Mouse (Mus musculus) kidney, embryonic 15.5 days (tissue): ENCODE measurements at regions not wholly inside any gene's neighbourhood (a gene's known extent, or its start where the extent isn't known, plus 50 kb on each side); places are given as distances from the start of the nearest gene placed in this dataset.
"Not testable (repeated sequence)": the region's sequence is repeated elsewhere in the genome, so short reads cannot be mapped to it uniquely, and the experiment has no call there.

Experiments
- ATAC-seq: fragments of 200-750 bp; cut with Nextera tagmentation; replicated peaks from 2 replicates; pipeline ENCODE4 v1.8.0; 2017; ENCODE audit warnings: moderate TSS enrichment; ENCODE audit not compliant: low FRiP score
- H3K27ac ChIP-seq: fragments of 300-500 bp; sonication (generic); 2 replicates; pipeline ENCODE4 v1.5.1; 2015; ENCODE audit warnings: mild to moderate bottlenecking, inconsistent platforms
- H3K27me3 ChIP-seq: fragments of 300-500 bp; sonication (generic); 2 replicates; pipeline ENCODE4 v1.6.1; 2015; ENCODE audit warnings: inconsistent platforms
- H3K36me3 ChIP-seq: fragments of 300-500 bp; sonication (generic); 2 replicates; pipeline ENCODE4 v1.6.1; 2015; ENCODE audit warnings: inconsistent platforms
- H3K4me1 ChIP-seq: fragments of 300-500 bp; sonication (generic); 2 replicates; pipeline ENCODE4 v1.6.1; 2015; ENCODE audit warnings: inconsistent platforms
- H3K4me2 ChIP-seq: fragments of 300-500 bp; sonication (generic); 2 replicates; pipeline ENCODE4 v1.6.1; 2015; ENCODE audit warnings: moderate library complexity, mild to moderate bottlenecking, inconsistent platforms
- H3K4me3 ChIP-seq: fragments of 300-500 bp; sonication (generic); replicated peaks from 2 replicates; pipeline ENCODE4 v1.5.1; 2015; ENCODE audit warnings: mild to moderate bottlenecking, inconsistent platforms
- H3K9ac ChIP-seq: fragments of 300-500 bp; sonication (generic); 2 replicates; pipeline ENCODE4 v1.6.1; 2015; ENCODE audit warnings: mild to moderate bottlenecking, inconsistent platforms
- H3K9me3 ChIP-seq: fragments of 300-500 bp; sonication (generic); replicated peaks from 2 replicates; pipeline ENCODE4 v1.6.1; 2016; ENCODE audit warnings: inconsistent platforms
- WGBS: fragments of 180-500 bp; shearing (Covaris S2); methylation state at CpG from one replicate; pipeline ENCODE4 v1.1.7; 2015; ENCODE audit warnings: mixed read lengths; 5-methylcytosine and 5-hydroxymethylcytosine counted together

DNA sequence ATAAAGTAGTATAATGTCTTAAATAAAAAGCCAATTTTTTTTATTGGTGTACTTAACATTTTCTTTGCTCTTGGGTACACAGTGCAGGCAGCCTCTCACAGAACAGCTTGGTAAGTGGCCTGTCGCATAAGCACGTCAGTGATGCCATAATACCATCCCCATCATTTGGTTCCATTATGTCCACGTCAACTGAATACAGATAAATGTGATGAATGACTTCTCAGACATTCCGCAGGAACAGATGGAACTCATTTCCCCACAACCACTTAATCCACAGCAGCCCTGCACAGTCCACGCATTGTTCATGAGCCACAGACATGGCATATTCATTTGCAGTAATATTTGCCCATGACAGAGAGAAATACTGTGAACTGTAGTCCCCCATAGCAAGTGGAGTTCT lies 127.6 kb upstream of the Dlgap1 start:
- ATAC-seq, result no peak
- Histone ChIP-seq H3K36me3 (no peaks in the 10 kb centered on the region), H3K4me2 (no peak overlapping the region), H3K27me3 (no peaks in the 10 kb centered on the region), H3K27ac (no peak overlapping the region), H3K9ac (no peak overlapping the region), H3K9me3 (no peaks in the 10 kb centered on the region), H3K4me3 (no peak overlapping the region), H3K4me1 (no peaks in the 10 kb centered on the region)
- 56% methylated on average over 5 of the region's 5 CpGs for WGBS

DNA sequence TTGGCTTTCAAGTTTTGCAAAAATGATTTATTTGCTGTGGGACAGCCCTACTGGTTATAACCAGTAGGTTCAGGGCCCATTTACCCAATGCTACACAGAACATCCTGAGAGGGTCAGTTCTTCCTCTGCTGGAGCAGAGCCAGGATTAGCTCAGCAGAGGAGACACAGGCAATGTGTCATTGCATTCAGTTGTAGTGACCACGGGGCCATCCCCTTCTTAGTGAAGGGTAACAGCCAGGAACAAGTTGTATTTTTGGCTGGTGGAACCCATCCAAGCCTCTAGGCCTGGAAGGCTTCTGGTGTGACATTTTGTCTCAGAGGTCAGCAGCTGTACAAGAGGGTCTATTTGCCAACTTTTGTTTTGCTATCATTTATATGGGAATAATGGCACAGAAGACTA lies 120.6 kb upstream of the Dlgap1 start:
- Histone ChIP-seq H3K4me1 (no peaks in the 10 kb centered on the region), H3K4me3 (no peak overlapping the region), H3K9me3 (no peaks in the 10 kb centered on the region), H3K4me2 (no peak overlapping the region), H3K27ac (no peak overlapping the region), H3K36me3 (no peaks in the 10 kb centered on the region), H3K27me3 (no peaks in the 10 kb centered on the region), H3K9ac (no peak overlapping the region)
- no peak for ATAC-seq
- WGBS, result 35% methylated on average over 1 of the region's 1 CpGs

DNA sequence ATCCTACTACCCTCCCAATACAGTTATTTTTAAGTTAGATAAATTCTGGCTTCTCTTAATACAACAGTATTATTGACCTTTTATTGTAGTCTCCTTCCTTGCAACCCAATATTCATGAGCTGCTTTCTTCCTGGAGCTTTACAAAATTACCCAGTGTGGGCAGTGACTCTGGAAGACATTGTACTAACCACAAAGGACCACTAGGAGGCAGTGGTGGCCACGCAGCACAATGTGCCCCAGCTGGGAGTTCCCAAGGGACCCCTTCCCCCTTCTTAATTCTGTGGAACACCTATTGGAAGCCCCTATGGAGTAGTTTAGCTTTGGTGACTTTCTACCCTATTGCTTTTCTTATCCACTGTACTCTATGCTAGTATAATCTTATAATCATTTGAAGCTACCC lies 118.8 kb upstream of the Dlgap1 start:
- H3K27ac ChIP-seq, result no peak overlapping the region
- no peak for ATAC-seq

DNA sequence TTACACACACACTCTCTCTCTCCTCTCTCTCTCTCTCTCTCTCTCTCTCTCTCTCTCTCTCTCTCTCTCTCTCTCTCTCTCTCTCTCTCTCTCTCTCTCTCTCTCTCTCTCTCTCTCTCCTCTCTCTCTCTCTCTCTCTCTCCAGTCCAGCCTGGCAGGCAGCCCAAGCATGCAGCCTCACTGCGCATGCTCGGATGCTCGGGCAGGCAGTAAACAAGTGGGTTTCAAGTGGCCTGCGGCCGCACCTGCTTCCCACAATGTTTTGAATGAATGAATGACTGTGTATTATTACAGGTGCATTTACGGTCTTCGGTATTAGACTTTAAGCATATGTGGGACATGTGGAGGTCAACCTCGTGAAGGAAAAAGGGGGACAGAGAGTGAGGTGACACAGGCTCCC lies 88.9 kb upstream of the Dlgap1 start:
- H3K27me3 ChIP-seq, ATAC-seq, H3K4me1 ChIP-seq, H3K36me3 ChIP-seq, H3K9ac ChIP-seq, H3K4me2 ChIP-seq, H3K27ac ChIP-seq, H3K9me3 ChIP-seq, H3K4me3 ChIP-seq: not testable (repeated sequence)
- WGBS, result 81% methylated on average over 8 of the region's 8 CpGs

More for the DNA sequence above, 118.8 kb upstream of the Dlgap1 start:
- Histone ChIP-seq H3K27me3 (no peaks in the 10 kb centered on the region), H3K4me3 (no peak overlapping the region), H3K9ac (no peak overlapping the region), H3K4me1 (no peaks in the 10 kb centered on the region), H3K36me3 (no peaks in the 10 kb centered on the region), H3K9me3 (no peaks in the 10 kb centered on the region), H3K4me2 (no peak overlapping the region)
- WGBS, result 33% methylated on average over 1 of the region's 1 CpGs

DNA sequence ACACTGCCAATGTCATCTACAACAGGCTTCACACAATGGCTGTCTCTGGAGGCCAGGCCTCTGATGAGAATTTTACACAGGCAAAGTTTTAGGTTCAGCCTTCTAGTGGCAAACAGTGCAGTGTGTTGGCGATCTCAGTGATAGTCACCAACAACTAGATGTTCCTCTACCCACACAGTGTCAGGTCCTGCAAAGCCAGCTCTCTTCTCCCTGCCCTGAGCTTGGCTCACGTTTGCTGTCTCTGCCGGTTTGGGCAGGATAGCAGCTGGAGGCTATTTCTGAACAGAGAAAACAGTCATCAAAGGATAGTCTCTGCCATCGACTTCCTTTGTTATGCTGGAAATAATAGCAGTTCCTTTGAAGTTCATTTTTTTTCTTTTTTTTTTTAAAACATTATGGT lies 74.9 kb upstream of the Dlgap1 start:
- Histone ChIP-seq H3K27me3 (no peaks in the 10 kb centered on the region), H3K36me3 (no peaks in the 10 kb centered on the region), H3K9ac (no peak overlapping the region), H3K4me1 (no peaks in the 10 kb centered on the region), H3K27ac (no peak overlapping the region), H3K4me2 (no peak overlapping the region), H3K9me3 (no peaks in the 10 kb centered on the region), H3K4me3 (no peak overlapping the region)
- ATAC-seq, result no peak
- WGBS, result 59% methylated on average over 4 of the region's 4 CpGs
